Mouse (Mus musculus) megakaryocyte-erythroid progenitor cell, adult 5-6 weeks (primary cell): ENCODE results near the gene Dop1b. TPM values are rescaled to one million over a fixed set of nuclear protein-coding genes. Genes with fewer than 3 reads are reported as not detected.

Experiments
- ATAC-seq: replicated peaks from 2 replicates; pipeline ENCODE4 v1.8.0; 2016; ENCODE audit warnings: mild to moderate bottlenecking, inconsistent platforms; ENCODE audit not compliant: severe bottlenecking, poor library complexity, low FRiP score, low TSS enrichment
- total RNA-seq, 2 experiments: library from RNA; stranded (forward) in 1 of 2; stranded (reverse) in 1 of 2; fragments of 200-1000, 215-1000 nt in 1 of 2; fragments of >200 nt in 1 of 2; fragmentation: Nextera tagmentation in 1 of 2; gene quantifications; 2 replicates each; pipeline ENCODE4 v1.2.3; 2014 to 2017

Dop1b gene
- total RNA-seq, 2 experiments from 2014 or later = 17.6 to 38.8 TPM

DNA sequence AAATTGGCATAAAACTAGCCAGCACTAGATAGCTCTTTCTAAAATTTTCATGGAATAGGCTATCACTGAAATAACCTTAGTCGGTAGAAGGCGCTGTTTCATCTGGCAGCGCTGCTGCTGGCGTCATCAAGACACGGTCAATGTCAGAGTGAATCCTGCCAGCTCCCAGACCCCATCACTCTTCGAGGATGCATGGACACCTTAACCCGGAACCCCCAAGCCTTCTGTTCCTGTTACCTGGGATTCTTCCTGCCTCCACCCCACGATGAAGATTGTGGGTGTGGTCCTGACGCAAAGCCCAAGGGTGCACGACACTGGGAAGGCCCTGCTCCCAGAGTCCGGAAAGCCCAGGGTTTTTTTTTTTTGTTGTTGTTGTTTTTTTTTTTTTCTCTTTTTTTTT is 780 bp upstream of the Dop1b start:
- peak; percentile 54 for ATAC-seq

DNA sequence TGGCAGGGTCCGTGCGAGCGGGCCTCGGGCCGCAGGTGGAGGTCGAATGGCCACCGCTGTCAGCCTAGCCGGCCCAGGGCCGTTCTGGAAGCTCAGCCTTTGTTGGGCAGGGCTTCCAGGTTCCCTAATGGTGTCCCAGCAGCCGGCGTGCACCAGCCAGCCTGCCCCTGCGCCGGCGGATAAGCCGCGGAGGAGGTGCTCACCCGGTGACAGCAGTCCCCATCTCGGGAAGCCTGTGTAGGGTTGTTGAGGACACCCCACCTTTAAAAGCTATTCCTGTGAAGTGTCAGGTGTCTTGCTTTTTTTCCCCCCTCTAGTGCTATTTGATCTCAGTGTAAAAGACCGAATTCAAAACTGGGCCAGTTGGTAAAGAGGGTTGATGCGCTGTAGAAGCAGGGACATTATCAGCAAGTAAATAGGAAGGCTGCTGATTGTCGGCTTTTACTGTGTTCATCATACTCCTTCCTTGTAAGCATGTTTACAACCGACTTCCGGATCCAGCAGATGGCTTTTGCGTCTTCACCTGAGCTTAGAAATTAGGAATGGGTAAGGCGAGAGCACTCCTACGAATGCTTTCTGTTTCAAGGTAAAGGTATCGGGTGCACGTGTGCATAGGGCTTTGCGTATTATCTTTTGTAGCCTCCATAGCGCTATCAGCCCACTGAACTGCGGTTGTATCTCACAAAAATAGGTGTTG is 633 bp downstream of the Dop1b start:
- peak; percentile 54 for ATAC-seq

DNA sequence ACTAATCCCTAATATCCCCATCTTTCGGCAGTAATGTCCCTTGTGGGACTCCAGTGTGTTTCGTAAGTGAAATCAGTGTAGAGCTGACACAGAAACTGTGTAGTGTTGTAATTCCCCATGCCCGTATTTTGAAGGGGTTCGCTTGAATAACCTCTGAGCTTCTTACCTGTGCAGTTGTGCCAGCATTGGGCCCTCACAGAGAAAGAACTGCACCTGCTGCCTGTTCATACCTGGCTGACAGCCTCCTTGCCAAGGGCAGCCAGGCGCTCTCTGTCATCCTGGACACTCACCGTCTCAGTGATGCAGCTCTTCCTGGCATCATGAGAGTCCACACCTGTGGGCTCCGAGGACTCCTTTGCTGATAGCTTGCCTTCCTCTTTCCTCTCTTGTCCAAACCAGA is 1.3 kb downstream of the Dop1b start:
- ATAC-seq = no peak

DNA sequence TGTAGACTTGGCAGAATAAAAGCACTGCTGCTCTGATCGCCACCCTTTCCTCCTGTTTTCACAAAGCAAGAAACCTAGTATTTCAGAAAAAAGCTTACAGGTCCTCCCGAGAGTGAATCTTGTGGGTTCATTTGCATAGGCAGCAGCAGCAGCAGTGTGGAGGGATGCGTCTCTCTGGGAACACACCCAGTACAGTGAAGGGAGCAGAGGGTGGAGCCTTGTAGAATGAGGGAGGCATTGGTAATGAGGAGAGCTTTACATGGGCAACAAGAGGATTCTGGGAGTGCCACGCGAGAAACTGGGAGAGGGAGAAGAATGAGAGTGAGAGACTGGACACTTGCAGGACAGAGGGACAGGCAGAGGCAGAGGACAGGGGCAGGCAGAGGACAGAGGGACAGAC is 2.7 kb downstream of the Dop1b start:
- no peak for ATAC-seq

DNA sequence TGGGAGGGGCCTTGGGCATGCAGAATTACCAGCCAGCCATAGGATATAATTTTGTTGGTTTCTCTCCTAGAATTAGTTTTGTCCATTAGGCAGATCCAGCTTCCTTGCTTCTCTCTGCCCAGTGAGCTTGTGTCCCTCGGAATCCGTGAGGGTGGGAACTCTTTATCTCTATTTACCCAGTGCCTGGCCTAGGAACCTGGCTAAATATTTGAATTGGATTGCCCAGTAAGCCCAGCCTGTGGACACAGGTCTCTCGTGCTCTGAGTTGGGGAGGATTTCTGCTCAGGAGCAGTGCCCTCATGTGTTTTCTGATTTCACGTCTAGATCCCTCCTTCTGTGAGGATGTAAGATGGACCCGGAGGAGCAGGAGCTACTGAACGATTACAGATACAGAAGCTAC is 4.1 kb downstream of the Dop1b start:
- ATAC-seq = no peak

DNA sequence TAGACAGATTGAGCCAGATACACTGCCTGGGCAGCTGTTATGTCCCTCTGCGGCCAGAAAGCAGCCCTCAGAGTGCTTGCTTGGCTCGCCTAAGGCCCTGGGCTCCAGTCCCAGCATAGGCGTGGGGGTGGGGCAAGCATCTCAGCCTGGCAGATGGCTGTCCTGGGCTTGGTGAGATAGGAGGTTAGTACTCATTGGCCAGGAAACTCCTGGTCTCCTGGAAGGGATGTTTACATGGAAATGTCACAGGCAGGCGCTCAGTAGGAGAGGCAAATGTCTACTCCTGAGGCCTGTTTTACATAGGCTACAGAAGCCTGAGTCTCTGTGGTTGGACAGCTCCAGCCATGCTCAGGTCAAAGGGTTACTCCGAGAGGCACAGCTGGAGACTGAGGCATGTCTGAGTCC is 5.6 kb downstream of the Dop1b start:
- ATAC-seq = peak; percentile 78

DNA sequence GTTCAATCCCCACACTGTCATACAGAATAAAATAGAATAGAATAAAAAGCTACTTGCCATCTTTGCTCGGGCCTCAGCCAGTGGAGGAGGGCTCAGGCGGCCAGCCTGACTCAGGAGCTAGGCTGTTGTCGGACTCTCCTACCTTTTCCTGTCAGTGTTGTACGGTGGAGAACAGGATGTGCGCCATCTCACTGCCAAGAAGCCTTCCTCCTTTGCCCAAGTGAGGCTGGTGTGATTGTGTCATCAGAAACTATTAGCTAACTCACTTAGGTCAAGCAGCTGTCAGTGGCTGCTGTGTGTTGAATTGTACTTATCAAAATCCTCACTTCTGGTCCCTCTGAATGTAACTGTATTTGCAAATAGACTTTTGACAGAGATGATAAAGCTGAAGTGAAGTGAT is 10.1 kb downstream of the Dop1b start:
- no peak for ATAC-seq

DNA sequence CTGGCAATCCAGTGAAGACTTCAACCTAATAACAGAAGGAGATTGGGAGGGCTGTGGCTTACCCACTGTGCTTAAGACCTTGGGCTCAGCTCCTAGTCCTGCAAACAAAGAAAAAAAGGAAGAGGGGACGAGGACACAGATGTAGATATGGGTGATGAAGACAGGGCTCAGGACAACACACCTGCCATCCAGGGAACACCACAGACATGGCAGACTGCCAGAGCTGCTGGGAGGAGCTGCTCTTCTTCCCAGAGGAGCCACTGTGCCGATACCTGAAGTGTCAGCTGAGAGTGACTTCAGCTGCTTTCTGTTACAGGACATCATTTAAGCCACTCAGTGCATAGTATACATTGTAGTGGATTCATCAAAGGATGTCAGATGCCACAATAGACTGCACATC is 10.8 kb downstream of the Dop1b start:
- no peak for ATAC-seq

DNA sequence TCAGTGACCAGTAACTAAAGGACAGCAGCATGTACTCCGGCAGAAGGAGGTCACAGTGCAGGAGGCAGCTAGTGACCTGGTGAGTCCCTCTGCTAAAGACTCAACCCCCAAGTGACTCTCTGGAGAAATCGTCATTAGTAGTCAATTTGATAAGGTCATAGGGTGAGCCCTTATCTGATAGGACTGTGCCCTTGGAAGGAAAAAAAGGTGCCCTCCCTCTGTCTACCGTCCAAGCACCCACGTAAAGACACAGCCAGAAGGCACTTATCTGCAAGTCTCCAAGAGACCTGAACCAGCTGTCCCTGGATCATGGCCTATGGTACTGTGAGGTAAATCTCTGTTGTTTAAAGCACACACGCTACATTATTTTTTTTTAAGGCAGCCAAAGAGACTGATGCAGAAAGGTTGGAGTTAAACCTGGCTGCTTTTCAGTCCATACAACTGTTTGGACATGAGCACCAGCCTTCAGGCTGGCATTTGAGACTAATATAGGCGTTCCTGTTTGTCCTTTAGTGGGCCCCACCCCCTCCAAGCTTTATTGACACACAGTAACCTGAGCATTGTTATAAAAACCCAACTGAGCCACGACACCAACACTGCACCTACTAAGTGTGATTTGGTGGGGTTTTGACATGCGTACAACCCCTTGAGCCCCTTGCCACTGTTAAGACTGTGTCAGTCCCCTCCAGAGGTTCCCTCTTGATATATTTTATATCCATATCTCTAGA is 13.9 kb downstream of the Dop1b start:
- ATAC-seq = no peak

DNA sequence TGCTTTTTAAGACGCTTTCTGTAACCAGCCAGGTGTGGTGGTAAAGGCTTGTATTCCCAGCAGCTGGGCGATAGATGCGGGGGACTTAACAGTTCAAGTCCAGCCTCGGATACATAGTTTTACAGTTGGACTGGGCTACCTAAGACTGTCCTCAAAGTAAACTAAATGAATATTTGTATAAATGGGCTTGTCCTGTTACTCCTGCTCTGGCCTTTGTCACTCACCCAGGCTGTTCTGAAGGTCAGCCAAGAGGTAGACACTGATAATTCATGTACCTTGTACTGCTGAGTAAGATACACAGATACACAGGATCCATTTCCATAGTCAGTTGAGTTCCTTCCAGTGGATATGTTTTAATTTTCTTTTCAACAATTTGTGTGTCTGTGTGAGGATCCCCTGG is 14.5 kb downstream of the Dop1b start:
- no peak for ATAC-seq

DNA sequence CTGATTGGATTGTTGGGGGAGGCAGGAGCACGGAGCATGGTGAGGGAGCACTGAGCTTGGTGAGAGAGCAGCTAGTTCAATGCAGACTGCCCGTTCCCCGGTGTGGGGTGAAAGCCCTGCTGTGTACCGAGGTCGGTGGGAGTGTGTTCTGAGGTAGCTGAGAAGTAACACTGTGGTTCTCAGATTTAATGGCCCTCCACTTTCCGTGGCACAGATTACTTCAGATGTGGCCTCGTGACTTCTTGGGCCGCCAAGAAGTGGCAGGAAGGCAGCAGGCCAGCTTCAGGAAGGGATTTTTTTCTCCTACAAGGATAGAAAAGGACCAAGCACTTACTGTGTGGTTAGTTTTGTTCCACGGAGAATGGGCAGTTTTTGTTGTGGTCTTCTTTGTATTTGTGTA is 17.0 kb downstream of the Dop1b start:
- ATAC-seq = no peak

DNA sequence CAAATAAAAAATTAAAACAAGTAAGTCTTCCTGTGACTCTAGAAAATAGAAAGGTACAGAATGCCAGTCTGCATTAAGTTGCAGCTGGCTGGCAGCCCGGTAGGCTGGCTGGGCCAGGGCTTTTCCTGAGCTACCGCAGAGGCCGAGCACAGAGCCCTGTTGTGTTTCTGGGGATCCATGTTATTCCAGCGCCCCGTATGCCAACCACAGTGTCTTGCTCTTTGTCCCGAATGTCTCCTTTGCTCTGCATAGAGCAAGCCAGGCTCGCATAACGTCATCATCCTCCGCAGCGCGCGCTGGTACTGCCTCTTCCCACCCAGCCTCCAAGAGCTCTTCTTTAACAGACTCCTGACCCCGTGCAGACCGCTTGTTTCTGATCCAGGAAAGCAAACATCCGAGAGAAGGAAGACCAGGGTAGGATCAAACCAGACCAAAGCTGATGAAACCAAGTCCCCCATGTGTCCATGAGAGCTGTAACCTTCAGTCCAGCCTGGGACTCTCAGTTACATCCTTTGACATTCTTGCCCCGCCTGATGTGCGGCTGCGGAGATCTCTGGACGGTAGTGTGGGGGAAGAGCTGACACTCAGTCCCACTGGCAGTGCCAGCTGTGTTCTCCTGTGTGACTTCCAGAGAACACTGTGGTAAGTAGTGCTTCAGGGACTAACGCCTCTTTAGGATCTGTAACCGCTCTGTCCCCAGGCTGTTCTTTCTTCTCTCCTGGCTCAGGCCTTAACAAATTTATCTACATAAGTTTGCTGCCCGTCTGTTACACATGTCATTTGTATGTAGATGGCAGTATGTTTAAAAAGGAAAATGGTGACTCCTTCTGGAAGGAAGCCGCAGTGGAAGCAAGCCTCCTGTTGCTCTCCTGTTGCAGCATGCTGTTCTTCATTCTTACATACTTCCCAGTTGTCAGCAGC is 18.4 kb downstream of the Dop1b start:
- ATAC-seq = no peak

DNA sequence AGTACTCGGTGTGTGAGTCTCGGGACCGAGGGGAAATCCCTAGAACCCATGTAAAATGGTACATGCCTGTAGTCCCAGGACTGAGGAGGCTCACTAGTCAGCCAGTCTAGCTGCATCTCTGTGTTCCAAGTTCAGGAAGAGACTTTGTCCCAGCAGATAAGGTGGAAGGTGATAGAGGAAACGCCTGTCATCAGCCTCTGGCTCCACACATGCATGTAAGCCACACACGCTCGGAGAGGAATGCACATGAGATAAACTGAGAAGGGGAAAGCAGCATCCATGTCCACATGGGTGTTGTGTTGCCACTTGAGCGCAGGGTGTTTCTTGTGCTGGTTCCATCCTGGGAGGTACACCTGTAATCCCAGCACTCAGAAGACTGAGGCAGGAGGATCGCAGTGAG is 19.6 kb downstream of the Dop1b start:
- no peak for ATAC-seq

DNA sequence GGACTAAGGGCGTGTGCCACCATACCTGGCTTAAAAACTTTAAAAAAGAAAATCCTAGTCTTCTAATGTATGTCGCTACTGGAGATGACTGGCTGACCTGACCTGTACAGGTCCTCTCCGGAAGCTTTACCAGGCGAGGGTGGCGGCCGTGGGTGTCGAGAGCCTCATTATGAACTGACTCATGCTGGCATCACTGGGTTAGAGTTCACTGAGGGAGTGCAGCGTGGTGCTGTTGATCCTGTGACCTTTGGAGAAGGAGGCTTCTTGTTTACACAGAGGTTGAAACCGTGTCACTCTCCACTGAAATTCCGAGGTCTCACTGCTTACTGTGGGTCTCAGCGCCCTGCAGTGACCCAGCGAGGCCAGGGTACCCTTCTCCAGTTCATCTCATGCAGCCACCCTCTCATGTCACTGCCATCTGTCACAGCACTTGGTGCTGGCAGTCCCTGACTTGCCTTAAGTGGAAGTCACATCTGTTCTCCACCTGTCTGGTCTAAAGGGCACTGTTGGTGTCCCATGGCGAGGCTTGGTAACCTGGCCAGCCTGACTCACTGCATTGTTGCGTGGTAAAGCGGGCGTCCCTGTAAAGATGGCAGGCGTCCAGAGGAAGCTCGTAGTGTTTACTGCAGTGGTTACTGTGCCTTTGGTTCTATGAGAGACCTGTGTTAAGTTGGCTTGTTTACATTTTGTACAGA is 21.3 kb downstream of the Dop1b start:
- ATAC-seq = no peak

DNA sequence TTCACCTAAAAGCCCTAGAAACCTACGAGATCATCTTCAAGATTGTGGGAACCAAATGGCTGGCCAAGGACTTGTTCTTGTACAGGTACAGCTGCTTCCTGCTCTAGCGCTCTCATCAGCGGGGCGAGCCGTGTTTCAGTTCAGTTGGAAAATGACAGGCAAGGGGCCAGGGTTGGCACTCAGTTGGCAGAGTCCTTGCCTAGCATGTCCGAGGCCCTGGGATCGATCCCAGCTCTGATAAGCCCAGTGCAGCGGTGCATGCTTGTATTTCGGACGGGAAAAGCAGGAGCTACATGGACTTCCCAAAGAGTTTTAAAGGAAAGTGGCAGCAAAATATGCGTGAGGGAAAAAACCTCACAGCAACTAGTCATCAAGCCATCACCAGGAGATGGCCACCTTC is 27.5 kb downstream of the Dop1b start:
- no peak for ATAC-seq

DNA sequence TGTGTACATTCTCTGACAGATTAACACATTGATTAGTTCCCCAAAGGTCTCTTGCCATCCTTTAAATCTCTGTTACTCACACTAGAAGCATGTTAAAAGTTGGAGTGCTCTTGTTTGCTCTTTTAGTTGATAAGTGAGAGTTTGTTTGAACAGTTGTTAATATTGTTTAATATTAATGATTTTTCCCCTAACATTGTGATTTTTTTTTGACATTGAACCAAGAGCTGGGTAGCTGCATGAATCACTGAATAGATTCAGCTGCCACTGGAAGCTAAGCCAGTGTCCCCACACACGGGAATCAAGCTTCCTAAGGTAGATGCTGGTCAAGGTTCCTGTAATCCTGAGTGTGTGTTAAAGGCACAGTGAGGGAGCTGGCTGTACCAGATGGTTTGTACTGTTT is 31.2 kb downstream of the Dop1b start:
- no peak for ATAC-seq

DNA sequence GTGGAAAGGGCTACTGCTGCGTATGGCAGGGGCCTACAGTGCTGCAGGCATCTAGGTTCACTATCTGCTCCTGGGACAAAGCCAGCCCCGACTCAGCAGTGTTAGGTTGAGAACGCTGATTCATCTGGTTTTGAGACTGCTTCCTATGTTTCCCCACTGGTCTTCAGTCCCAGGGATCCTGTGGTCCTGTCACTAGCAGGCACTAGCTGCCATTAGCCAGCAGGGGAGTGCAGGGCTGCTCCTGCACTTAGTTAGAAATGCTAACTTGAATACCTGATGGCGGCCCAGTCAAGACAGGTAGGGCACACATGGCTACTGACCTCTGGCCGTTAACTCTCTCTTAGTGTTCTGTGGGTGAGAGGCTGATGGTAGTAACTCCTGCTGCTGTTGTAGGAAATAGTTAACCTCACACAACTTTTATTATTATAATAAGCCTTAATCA is 32.4 kb downstream of the Dop1b start:
- ATAC-seq = peak; percentile 54

DNA sequence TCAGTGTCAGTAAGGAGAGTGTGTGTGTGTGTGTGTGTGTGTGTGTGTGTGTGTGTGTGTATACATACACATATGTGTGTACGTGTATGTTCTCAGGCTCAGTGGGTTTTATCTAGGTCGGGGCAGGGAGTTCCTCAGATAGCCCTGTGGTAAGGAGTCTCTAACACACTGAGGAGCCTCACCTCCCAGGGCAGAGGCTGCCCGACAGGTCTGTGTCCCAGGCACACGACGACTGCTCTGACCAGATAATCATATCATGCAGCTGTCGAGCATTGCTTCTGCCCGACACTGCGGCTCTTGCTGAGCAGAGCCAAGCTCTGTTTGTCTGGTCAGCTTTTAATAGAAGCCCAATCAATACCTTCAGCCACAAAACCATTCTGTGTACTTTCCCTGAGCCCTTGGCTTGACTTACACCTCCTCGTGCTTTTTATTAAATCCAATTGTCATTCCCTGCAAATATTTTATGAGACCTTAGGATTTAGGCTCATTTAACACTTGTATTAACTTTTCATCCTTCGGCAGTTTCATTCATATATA is 33.2 kb downstream of the Dop1b start:
- peak; percentile 92 for ATAC-seq

DNA sequence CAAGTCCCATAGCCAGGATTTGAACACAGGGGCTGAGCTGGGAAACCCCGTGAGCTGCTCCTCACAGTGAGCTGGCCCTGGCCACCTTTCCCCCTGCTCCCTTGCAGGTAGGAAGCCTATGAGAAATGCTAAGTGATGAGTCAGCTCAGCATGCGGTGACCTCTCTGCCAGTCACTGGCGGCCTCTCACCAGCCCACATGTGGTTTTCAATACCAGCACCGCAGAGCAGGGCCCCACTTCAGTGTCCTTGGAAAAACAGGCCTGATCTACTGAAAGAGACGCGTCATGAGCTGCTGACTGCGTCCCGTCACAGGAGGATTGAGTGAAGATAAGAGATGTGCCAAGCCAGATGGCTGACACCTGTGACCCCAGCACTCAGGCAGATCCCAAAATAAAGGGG is 34.7 kb downstream of the Dop1b start:
- no peak for ATAC-seq
